Mouse (Mus musculus) ES-E14 (cell line): ENCODE measurements at regions not wholly inside any gene's neighbourhood (a gene's known extent, or its start where the extent isn't known, plus 50 kb on each side); places are given as distances from the start of the nearest gene placed in this dataset.

Source experiments
- DNase-seq: peaks from one replicate; pipeline ENCODE4 v3.0.0-alpha.2; 2013; ENCODE audit warnings: low read depth, low spot score
- H3K27ac ChIP-seq: 2 replicates; pipeline ENCODE4 v1.5.1; 2012; ENCODE audit warnings: low read depth, mild to moderate bottlenecking, low read length, moderate library complexity, mixed read lengths; ENCODE audit not compliant: poor library complexity, insufficient read depth, severe bottlenecking
- H3K36me3 ChIP-seq: 2 replicates; pipeline ENCODE4 v1.6.1; 2012; ENCODE audit warnings: mild to moderate bottlenecking, low read length, moderate library complexity, mixed read lengths; ENCODE audit not compliant: control insufficient read depth, poor library complexity, insufficient read depth, severe bottlenecking
- H3K4me1 ChIP-seq, 2 experiments: fragments of 150-350 bp in 1 of 2; sonication (generic) in 1 of 2; 2 replicates each; pipeline ENCODE4 v1.6.1; 2012; ENCODE audit warnings: low read length in 2 of 2, mild to moderate bottlenecking in 1 of 2, mixed read lengths in 1 of 2; ENCODE audit not compliant: control insufficient read depth in 2 of 2, insufficient read depth in 2 of 2, poor library complexity in 1 of 2
- H3K4me3 ChIP-seq, 2 experiments: fragments of 150-350 bp in 1 of 2; sonication (generic) in 1 of 2; 2 replicates each; pipeline ENCODE4 v1.5.1; 2012; ENCODE audit warnings: low read length in 2 of 2, low read depth in 1 of 2, mild to moderate bottlenecking in 1 of 2, mixed read lengths in 1 of 2; ENCODE audit not compliant: insufficient read depth in 1 of 2, poor library complexity in 1 of 2, severe bottlenecking in 1 of 2
- H3K9ac ChIP-seq: 2 replicates; pipeline ENCODE4 v1.6.1; 2012; ENCODE audit warnings: low read depth, mild to moderate bottlenecking, low read length, mixed read lengths; ENCODE audit not compliant: poor library complexity, insufficient read depth, severe bottlenecking
- H3K9me3 ChIP-seq: fragments of 150-350 bp; sonication (generic); 2 replicates; pipeline ENCODE4 v1.6.1; 2012; ENCODE audit warnings: low read depth, mild to moderate bottlenecking, low read length; ENCODE audit not compliant: control insufficient read depth, insufficient read depth
- CHD2 ChIP-seq: IDR thresholded peaks from 2 replicates; pipeline ENCODE4 v1.6.1; 2014; ENCODE audit warnings: mild to moderate bottlenecking, low read depth, low read length, inconsistent platforms
- HCFC1 ChIP-seq: IDR thresholded peaks from 2 replicates; pipeline ENCODE4 v1.6.1; 2012; ENCODE audit warnings: low read length, inconsistent platforms, borderline replicate concordance; ENCODE audit not compliant: insufficient read depth
- MAFK ChIP-seq: IDR thresholded peaks from 2 replicates; pipeline ENCODE4 v1.6.1; 2014; ENCODE audit warnings: mild to moderate bottlenecking, low read depth, low read length, inconsistent platforms; ENCODE audit not compliant: insufficient read depth
- ZC3H11A ChIP-seq: IDR thresholded peaks from 2 replicates; pipeline ENCODE4 v1.6.1; 2012; ENCODE audit warnings: low read depth, mild to moderate bottlenecking, inconsistent platforms, low read length, borderline replicate concordance
- ZNF384 ChIP-seq: IDR thresholded peaks from 2 replicates; pipeline ENCODE4 v1.6.1; 2012; ENCODE audit warnings: low read depth, low read length, inconsistent platforms
- in situ Hi-C, 2 experiments: fragments of 600-800 bp; cut with MboI; formaldehyde crosslinking; loops; one replicate each; pipeline ENCODE4 v1.15.1; 2025; ENCODE audit warnings: low sequenced_read_pairs in 2 of 2, inconsistent platforms in 1 of 2; ENCODE audit not compliant: unreplicated experiment in 2 of 2

- H3K4me1 ChIP-seq: peaks cover 6 to 37% of the 10 kb centered on the region in 2 experiments
- TF ChIP-seq HCFC1 (no peak), CHD2 (no peak), ZNF384 (no peak), ZC3H11A (no peak), MAFK (no peak)
- no peaks in the 10 kb centered on the region for H3K36me3 ChIP-seq
- H3K9me3 ChIP-seq: no peaks in the 10 kb centered on the region
- no peak for DNase-seq
- in situ Hi-C loops: no loop called here
- H3K27ac ChIP-seq: no peak overlapping the region; the same call in 1 of the 2 replicates
- H3K9ac ChIP-seq: no peak overlapping the region; the same call in 1 of the 2 replicates
- H3K4me3 ChIP-seq: peak overlapping the region in 1 of 2 experiments; percentile 25; a peak in 1 of 4 replicates
These were observed 55.1 kb upstream of the Fam222a start for GRCm38 (mm10) chr5:114512756-114513155.

- peak overlapping the region; percentile 50; the same call in 1 of the 2 replicates for H3K27ac ChIP-seq
- no peaks in the 10 kb centered on the region for H3K9me3 ChIP-seq
- in situ Hi-C loops: no loop called here
- TF ChIP-seq HCFC1 (no peak), MAFK (no peak), ZNF384 (no peak), CHD2 (no peak), ZC3H11A (no peak)
- peak overlapping the region; percentile 25 to 34 for H3K4me3 ChIP-seq
- H3K4me1 ChIP-seq: peaks cover 6 to 39% of the 10 kb centered on the region in 2 experiments
- H3K9ac ChIP-seq: peak overlapping the region; percentile 16; the same call in 1 of the 2 replicates
- no peaks in the 10 kb centered on the region for H3K36me3 ChIP-seq
- DNase-seq: no peak
These were observed 53.8 kb upstream of the Fam222a start for GRCm38 (mm10) chr5:114513911-114514457.

- no peak for DNase-seq
- no peak overlapping the region for H3K4me3 ChIP-seq
- H3K4me1 ChIP-seq: peaks cover 6 to 37% of the 10 kb centered on the region in 2 experiments
- H3K36me3 ChIP-seq: no peaks in the 10 kb centered on the region
- in situ Hi-C loops: no loop called here
- no peak for TF ChIP-seq ZNF384
- no peak for TF ChIP-seq MAFK
- TF ChIP-seq CHD2: no peak
- no peak for TF ChIP-seq HCFC1
- no peak for TF ChIP-seq ZC3H11A
- H3K9me3 ChIP-seq: no peaks in the 10 kb centered on the region
- H3K9ac ChIP-seq: no peak overlapping the region
- H3K27ac ChIP-seq: no peak overlapping the region
These were observed 50.8 kb upstream of the Fam222a start for GRCm38 (mm10) chr5:114517010-114517409.

- no peaks in the 10 kb centered on the region for H3K9me3 ChIP-seq
- H3K27ac ChIP-seq: peak overlapping the region; percentile 72
- TF ChIP-seq ZNF384: no peak
- TF ChIP-seq ZC3H11A: no peak
- TF ChIP-seq CHD2: no peak
- no peak for TF ChIP-seq HCFC1
- no peak for TF ChIP-seq MAFK
- in situ Hi-C loops: no loop called here
- no peak overlapping the region for H3K4me3 ChIP-seq
- peaks cover 6 to 31% of the 10 kb centered on the region in 2 experiments for H3K4me1 ChIP-seq
- no peaks in the 10 kb centered on the region for H3K36me3 ChIP-seq
- no peak for DNase-seq
- no peak overlapping the region for H3K9ac ChIP-seq
These were observed 49.8 kb upstream of the Fam222a start for GRCm38 (mm10) chr5:114518012-114518411.
